Mouse (Mus musculus): Measurements from ENCODE around the gene Mid1ip1.
A peak's percentile ranks its signal among the peaks of the same experiment; 100 is the strongest.

Gene Mid1ip1

GRCm38 (mm10) chrX:10714696-10715140 is at the start of gene Mid1ip1:
TSS of gene Mid1ip1 (plus strand) at chrX:10715013.
- ATAC-seq (ENCODE audit: low TSS enrichment) = peak; percentile 10; the same call in 1 of the 2 replicates

GRCm38 (mm10) chrX:10694455-10695180 is 20.2 kb upstream of the Mid1ip1 start:
- no peak for ATAC-seq (ENCODE audit: low TSS enrichment)

- ATAC-seq (ENCODE audit: low TSS enrichment) = no peak
These were observed 8.1 kb upstream of the Mid1ip1 start for GRCm38 (mm10) chrX:10706728-10707127.

GRCm38 (mm10) chrX:10713839-10714637 is 775 bp upstream of the Mid1ip1 start:
- ATAC-seq (ENCODE audit: low TSS enrichment) = no peak

GRCm38 (mm10) chrX:10716917-10717763 is 2.3 kb downstream of the Mid1ip1 start:
- peak; percentile 68 for ATAC-seq (ENCODE audit: low TSS enrichment)

- ATAC-seq (ENCODE audit: low TSS enrichment) = peak; percentile 56
These were observed 3.4 kb downstream of the Mid1ip1 start for GRCm38 (mm10) chrX:10718021-10718837.

GRCm38 (mm10) chrX:10718838-10719539 is 4.2 kb downstream of the Mid1ip1 start:
- ATAC-seq (ENCODE audit: low TSS enrichment) = peak; percentile 61

GRCm38 (mm10) chrX:10720391-10720790 is 5.6 kb downstream of the Mid1ip1 start:
- no peak for ATAC-seq (ENCODE audit: low TSS enrichment)

GRCm38 (mm10) chrX:10724571-10724970 is 9.8 kb downstream of the Mid1ip1 start:
- ATAC-seq (ENCODE audit: low TSS enrichment) = no peak

- ATAC-seq (ENCODE audit: low TSS enrichment) = no peak
These were observed 14.7 kb downstream of the Mid1ip1 start for GRCm38 (mm10) chrX:10729488-10729887.

- no peak for ATAC-seq (ENCODE audit: low TSS enrichment)
These were observed 19.6 kb downstream of the Mid1ip1 start for GRCm38 (mm10) chrX:10734453-10734852.

GRCm38 (mm10) chrX:10734874-10735273 is 20.1 kb downstream of the Mid1ip1 start:
- no peak for ATAC-seq (ENCODE audit: low TSS enrichment)

- no peak; the same call in 1 of the 2 replicates for ATAC-seq (ENCODE audit: low TSS enrichment)
These were observed 44.1 kb downstream of the Mid1ip1 start for GRCm38 (mm10) chrX:10758866-10759265.

GRCm38 (mm10) chrX:10763476-10764016 is 48.7 kb downstream of the Mid1ip1 start:
- no peak for ATAC-seq (ENCODE audit: low TSS enrichment)

All from frontal cortex, adult (tissue).